Mouse (Mus musculus): Measurements from ENCODE around the gene Slc6a21. TPM values are rescaled to one million over a fixed set of nuclear protein-coding genes. Genes with fewer than 3 reads are reported as not detected.

Slc6a21 gene
- total and polyA plus RNA-seq, 3 experiments = not detected

- Histone ChIP-seq H3K27me3 (replicated peaks) (peaks cover 80% of the 10 kb centered on the region), H3K27ac (ENCODE audit: insufficient read depth, low read depth) (no peak within 1 kb of the TSS), H3K4me3 (replicated peaks in 1 of 3; ENCODE audit: low read depth in 2 of 3, low read length in 2 of 3, poor library complexity in 1 of 3) (no peak within 1 kb of the TSS), H3K79me2 (replicated peaks; ENCODE audit: control insufficient read depth, extremely low read depth, insufficient read depth, poor library complexity, severe bottlenecking) (no peaks in the 10 kb centered on the region), H3K9ac (ENCODE audit: insufficient read depth, low read depth) (no peak within 1 kb of the TSS), H3K36me3 (replicated peaks in 1 of 2; ENCODE audit: control insufficient read depth in 1 of 2, insufficient read depth in 1 of 2, low read length in 1 of 2) (no peaks in the 10 kb centered on the region), H3K4me1 (ENCODE audit: control insufficient read depth in 1 of 2, insufficient read depth in 2 of 2) (peaks cover 36 to 55% of the 10 kb centered on the region in 2 experiments), H3K9me3 (replicated peaks; ENCODE audit: low read length) (peaks cover 5% of the 10 kb centered on the region), H3K4me2 (ENCODE audit: insufficient read depth, low read depth, poor library complexity, severe bottlenecking) (0 out of 2 replicates have a peak within 1 kb of the TSS, but pooled peaks have one; percentile 79)
- dilution Hi-C loops (cut with MboI; ENCODE audit: extremely low pct_ligation_motif_present, extremely low pct_unique_long_range_greater_than_20kb, low sequenced_read_pairs) = no loop called here
- in situ Hi-C loops (cut with MboI; ENCODE audit: low pct_ligation_motif_present, low pct_unique_long_range_greater_than_20kb, low sequenced_read_pairs) = no loop called here
- DNase-seq (ENCODE audit: extremely low read depth) = no peak
- TF ChIP-seq CHD1 (IDR thresholded peaks at IDR 0.05; ENCODE audit: low read depth, low read length) (no peak), UBTF (IDR thresholded peaks at IDR 0.05; ENCODE audit: low read depth, low read length) (no peak), CHD2 (IDR thresholded peaks at IDR 0.05; ENCODE audit: low read length) (no peak), MAZ (IDR thresholded peaks at IDR 0.05; ENCODE audit: low read depth, low read length) (no peak), ETS1 (conservative IDR thresholded peaks at IDR 0.05; ENCODE audit: low read depth, low read length) (no peak), MEF2A (IDR thresholded peaks at IDR 0.05; ENCODE audit: borderline replicate concordance, low read depth, low read length) (no peak), MAFK (IDR thresholded peaks at IDR 0.05; ENCODE audit: insufficient replicate concordance, low read length) (no peak), ZC3H11A (IDR thresholded peaks at IDR 0.05; ENCODE audit: low read depth, low read length) (no peak), ZMIZ1 (IDR thresholded peaks at IDR 0.05; ENCODE audit: low read depth, low read length) (no peak), ZKSCAN1 (IDR thresholded peaks at IDR 0.05; ENCODE audit: borderline replicate concordance, low read depth, low read length) (no peak), IRF4 (IDR thresholded peaks at IDR 0.05; ENCODE audit: low read depth, low read length) (no peak), SMC3 (IDR thresholded peaks at IDR 0.05; ENCODE audit: low read depth, low read length) (no peak), RCOR1 (conservative IDR thresholded peaks at IDR 0.05; ENCODE audit: low read depth, low read length) (no peak), RAD21 (IDR thresholded peaks at IDR 0.05; ENCODE audit: low read depth, low read length) (no peak), TBP (conservative IDR thresholded peaks at IDR 0.05; ENCODE audit: low read depth, low read length) (no peak), MYC (IDR thresholded peaks at IDR 0.05; ENCODE audit: low read depth, low read length) (no peak), JUN (IDR thresholded peaks at IDR 0.05; ENCODE audit: insufficient read depth, low read depth, low read length) (no peak), SIN3A (IDR thresholded peaks at IDR 0.05; ENCODE audit: low read length) (no peak)
Observed at GRCm38 (mm10) chr7:45335056-45335455, 57.7 kb downstream of the Slc6a21 start, which contains the start of gene Hrc. TSS of gene Hrc (plus strand) at chr7:45335290.

- peak; percentile 48 for DNase-seq (ENCODE audit: extremely low read depth)
- dilution Hi-C loops (cut with MboI; ENCODE audit: extremely low pct_ligation_motif_present, extremely low pct_unique_long_range_greater_than_20kb, low sequenced_read_pairs) (no loop called here), in situ Hi-C loops (cut with MboI; ENCODE audit: low pct_ligation_motif_present, low pct_unique_long_range_greater_than_20kb, low sequenced_read_pairs) (no loop called here)
- Histone ChIP-seq H3K9ac (ENCODE audit: insufficient read depth, low read depth) (no peak overlapping the region), H3K27me3 (replicated peaks) (peaks cover 85% of the 10 kb centered on the region), H3K9me3 (replicated peaks; ENCODE audit: low read length) (peaks cover 5% of the 10 kb centered on the region), H3K27ac (ENCODE audit: insufficient read depth, low read depth) (no peak overlapping the region), H3K4me1 (ENCODE audit: control insufficient read depth in 1 of 2, insufficient read depth in 2 of 2) (peaks cover 43 to 67% of the 10 kb centered on the region in 2 experiments), H3K36me3 (replicated peaks in 1 of 2; ENCODE audit: control insufficient read depth in 1 of 2, insufficient read depth in 1 of 2, low read length in 1 of 2) (no peaks in the 10 kb centered on the region), H3K79me2 (replicated peaks; ENCODE audit: control insufficient read depth, extremely low read depth, insufficient read depth, poor library complexity, severe bottlenecking) (no peaks in the 10 kb centered on the region), H3K4me2 (ENCODE audit: insufficient read depth, low read depth, poor library complexity, severe bottlenecking) (no peak overlapping the region), H3K4me3 (replicated peaks in 1 of 3; ENCODE audit: low read depth in 2 of 3, low read length in 2 of 3, poor library complexity in 1 of 3) (no peak overlapping the region)
- TF ChIP-seq IRF4 (IDR thresholded peaks at IDR 0.05; ENCODE audit: low read depth, low read length) = peak; percentile 61; the same call in 1 of the 2 replicates
- peak; percentile 65 for TF ChIP-seq NRF1 (IDR thresholded peaks at IDR 0.05; ENCODE audit: low read depth, low read length)
- TF ChIP-seq GABPA (IDR thresholded peaks at IDR 0.05; ENCODE audit: insufficient replicate concordance, low read depth, low read length) = no peak
- peak; percentile 30; the same call in 1 of the 2 replicates for TF ChIP-seq BHLHE40 (IDR thresholded peaks at IDR 0.05; ENCODE audit: low read depth, low read length)
- TF ChIP-seq EP300 (IDR thresholded peaks at IDR 0.05; ENCODE audit: low read length) = peak; percentile 34; the same call in 1 of the 2 replicates
Observed at GRCm38 (mm10) chr7:45336319-45336718, 59.0 kb downstream of the Slc6a21 start.
